Mouse (Mus musculus) G1E (cell line): Measurements from ENCODE around the gene Cars2. TPM values are rescaled to one million over a fixed set of nuclear protein-coding genes. Genes with fewer than 3 reads are reported as not detected.

Source experiments
- ATAC-seq: 2 replicates; pipeline ENCODE4 v1.8.0; 2016; ENCODE audit warnings: mild to moderate bottlenecking; ENCODE audit not compliant: insufficient number of reproducible peaks, poor library complexity, low FRiP score, severe bottlenecking; ENCODE audit errors: extremely low read depth
- DNase-seq: peaks from one replicate; pipeline ENCODE4 v3.0.0; 2012; ENCODE audit warnings: low spot score
- H3K27me3 ChIP-seq: 2 replicates; pipeline ENCODE4 v1.6.1; 2012; ENCODE audit warnings: mild to moderate bottlenecking, low read length, inconsistent platforms; ENCODE audit not compliant: insufficient read depth
- H3K36me3 ChIP-seq: replicated peaks from 2 replicates; pipeline ENCODE3; 2012; ENCODE audit warnings: mild to moderate bottlenecking, inconsistent platforms
- H3K4me1 ChIP-seq: 2 replicates; pipeline ENCODE4 v1.6.1; 2012; ENCODE audit warnings: low read depth, low read length, inconsistent platforms, mixed read lengths; ENCODE audit not compliant: insufficient read depth
- H3K4me3 ChIP-seq: 2 replicates; pipeline ENCODE4 v1.5.1; 2012; ENCODE audit warnings: low read depth, mild to moderate bottlenecking, inconsistent platforms, low read length, moderate library complexity, mixed read lengths
- H3K9me3 ChIP-seq: replicated peaks from 2 replicates; pipeline ENCODE4 v1.6.1; 2012; ENCODE audit warnings: inconsistent platforms
- CTCF ChIP-seq: IDR thresholded peaks from 2 replicates; pipeline ENCODE4 v1.5.1; 2012; ENCODE audit warnings: low read depth, low read length, inconsistent platforms, mixed read lengths
- GATA1 ChIP-seq: IDR thresholded peaks from 2 replicates; pipeline ENCODE4 v1.6.1; 2012; ENCODE audit warnings: borderline replicate concordance, low read length, inconsistent platforms, mixed read lengths
- GATA2 ChIP-seq: IDR thresholded peaks from 2 replicates; pipeline ENCODE4 v1.6.1; 2012; ENCODE audit warnings: low read depth, low read length, inconsistent platforms, borderline replicate concordance
- POLR2AphosphoS5 ChIP-seq: IDR thresholded peaks from 2 replicates; pipeline ENCODE4 v1.6.1; 2012; ENCODE audit warnings: low read depth, low read length, inconsistent platforms; ENCODE audit not compliant: insufficient replicate concordance
- TAL1 ChIP-seq: conservative IDR thresholded peaks from 2 replicates; pipeline ENCODE4 v1.6.1; 2012; ENCODE audit warnings: low read depth, low read length, inconsistent platforms, mixed read lengths
- polyA plus RNA-seq: library from polyadenylated mRNA; stranded (reverse); fragments of >175 nt; gene quantifications from 2 replicates; pipeline ENCODE4 v1.2.3, GENCODE M21; 2012
- total RNA-seq, 2 experiments: library from RNA; stranded (forward) in 1 of 2; stranded (reverse) in 1 of 2; fragments of 200-1000 nt in 1 of 2; fragments of >200 nt in 1 of 2; fragmentation: Nextera tagmentation in 1 of 2; gene quantifications; 2 replicates each; pipeline ENCODE4 v1.2.3; 2014 to 2017

Gene Cars2
- total and polyA plus RNA-seq, 3 experiments = 25.7 to 47.4 (median 34.7) TPM

DNA sequence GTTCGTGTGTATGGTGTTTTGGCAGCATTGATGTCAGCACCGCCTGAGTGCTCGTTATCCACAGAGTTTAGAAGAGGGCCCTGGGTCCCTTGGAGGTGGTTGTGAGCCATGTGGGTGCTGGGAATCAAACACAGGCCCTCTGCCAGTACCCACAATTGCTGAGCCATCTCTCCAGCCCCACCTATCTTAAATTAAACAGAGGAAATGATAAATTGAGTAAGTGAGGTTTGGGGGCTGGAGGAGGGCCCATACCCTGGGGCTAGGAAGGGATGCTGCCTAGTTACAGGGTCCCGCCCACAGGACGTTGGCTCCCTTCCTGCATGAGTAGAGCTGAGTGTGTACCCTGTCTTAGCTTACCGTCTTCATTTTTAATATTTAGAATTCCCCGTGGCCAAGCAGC is 14.1 kb upstream of the Cars2 start:
- H3K36me3 ChIP-seq = peaks cover 62% of the 10 kb centered on the region
- H3K9me3 ChIP-seq = peaks cover 7% of the 10 kb centered on the region
- H3K4me1 ChIP-seq = peaks cover 18% of the 10 kb centered on the region
- no peaks in the 10 kb centered on the region; the same call in 1 of the 2 replicates for H3K27me3 ChIP-seq
- ATAC-seq (no peak), DNase-seq (no peak)
- no peak for TF ChIP-seq POLR2AphosphoS5
- no peak for TF ChIP-seq CTCF
- no peak for TF ChIP-seq GATA2
- no peak for TF ChIP-seq GATA1
- TF ChIP-seq TAL1 = no peak
- H3K4me3 ChIP-seq = no peak overlapping the region

DNA sequence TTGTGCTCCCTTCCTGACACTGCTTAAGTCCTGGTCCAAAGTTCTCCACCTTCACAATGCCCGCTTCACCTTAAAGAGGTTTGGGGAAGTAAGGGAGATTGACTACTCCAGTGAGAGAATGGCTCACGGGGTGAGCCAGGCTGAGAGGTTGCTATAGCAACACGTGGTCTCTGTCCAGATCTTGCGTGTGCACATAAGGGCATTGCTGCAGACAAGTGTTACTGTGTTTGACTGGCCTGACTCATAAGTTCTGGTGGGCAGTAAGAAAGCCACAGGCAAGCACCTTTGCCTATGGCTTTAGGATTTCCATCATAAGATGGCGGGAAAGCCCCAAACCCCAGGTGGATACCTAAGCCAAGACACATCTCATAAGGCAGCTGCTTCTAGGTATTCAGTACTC is 13.7 kb upstream of the Cars2 start:
- TF ChIP-seq GATA1 (no peak), CTCF (no peak), TAL1 (no peak), POLR2AphosphoS5 (no peak), GATA2 (no peak)
- Histone ChIP-seq H3K36me3 (peaks cover 60% of the 10 kb centered on the region), H3K4me3 (no peak overlapping the region), H3K4me1 (peaks cover 23% of the 10 kb centered on the region), H3K27me3 (no peaks in the 10 kb centered on the region; the same call in 1 of the 2 replicates), H3K9me3 (peaks cover 7% of the 10 kb centered on the region)
- ATAC-seq (no peak), DNase-seq (no peak)

DNA sequence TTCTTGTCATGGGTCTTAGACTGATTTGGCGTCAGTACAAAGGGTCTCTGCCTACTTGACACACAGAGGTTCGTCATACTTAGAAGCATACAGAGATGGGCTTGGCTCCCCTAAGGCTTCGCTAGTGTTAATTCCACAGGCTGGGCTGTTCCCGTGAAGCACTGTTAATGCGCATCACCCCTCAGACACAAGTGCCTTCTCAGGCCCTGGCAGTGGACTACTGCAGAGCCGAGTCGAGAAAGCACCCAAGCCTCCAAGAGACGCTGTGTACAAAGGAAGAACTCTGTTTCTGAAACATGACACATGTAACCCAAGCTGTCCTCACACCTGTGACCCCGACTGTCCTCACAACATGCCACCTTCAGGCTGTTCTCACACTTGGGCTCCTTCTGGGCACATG is 9.6 kb upstream of the Cars2 start:
- ATAC-seq = no peak
- no peak for TF ChIP-seq POLR2AphosphoS5
- TF ChIP-seq GATA1 = no peak
- TF ChIP-seq CTCF = no peak
- TF ChIP-seq TAL1 = no peak
- TF ChIP-seq GATA2 = no peak
- peaks cover 9% of the 10 kb centered on the region for H3K9me3 ChIP-seq
- H3K27me3 ChIP-seq = no peaks in the 10 kb centered on the region; the same call in 1 of the 2 replicates
- no peak for DNase-seq
- peaks cover 53% of the 10 kb centered on the region for H3K36me3 ChIP-seq
- H3K4me3 ChIP-seq = no peak overlapping the region
- peaks cover 30% of the 10 kb centered on the region for H3K4me1 ChIP-seq

DNA sequence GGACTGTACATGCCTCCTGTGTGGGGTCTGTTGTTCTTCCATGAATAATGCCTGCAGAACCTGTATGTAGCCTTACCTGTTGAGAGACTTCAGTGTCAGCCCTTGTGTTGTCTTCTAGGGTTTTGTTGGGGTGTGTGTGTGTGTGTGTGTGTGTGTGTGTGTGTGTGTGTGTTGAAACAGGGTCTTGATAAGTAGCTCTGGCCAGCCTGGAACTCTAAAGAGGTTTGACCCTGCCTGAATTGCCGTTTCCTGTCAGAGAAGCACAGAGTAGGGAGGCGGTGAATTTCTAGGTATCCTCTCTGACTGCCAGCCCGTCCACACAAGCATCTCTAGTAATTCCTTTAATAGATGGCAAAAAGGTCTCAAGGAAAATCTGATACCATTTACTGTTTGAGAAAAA is 8.9 kb upstream of the Cars2 start:
- H3K4me1 ChIP-seq = peaks cover 35% of the 10 kb centered on the region
- DNase-seq (no peak), ATAC-seq (no peak)
- H3K4me3 ChIP-seq = no peak overlapping the region; the same call in 1 of the 2 replicates
- H3K36me3 ChIP-seq = peaks cover 46% of the 10 kb centered on the region
- peaks cover 9% of the 10 kb centered on the region for H3K9me3 ChIP-seq
- no peak for TF ChIP-seq GATA2
- no peak for TF ChIP-seq POLR2AphosphoS5
- no peak for TF ChIP-seq CTCF
- TF ChIP-seq TAL1 = no peak
- no peak for TF ChIP-seq GATA1
- H3K27me3 ChIP-seq = no peaks in the 10 kb centered on the region; the same call in 1 of the 2 replicates

DNA sequence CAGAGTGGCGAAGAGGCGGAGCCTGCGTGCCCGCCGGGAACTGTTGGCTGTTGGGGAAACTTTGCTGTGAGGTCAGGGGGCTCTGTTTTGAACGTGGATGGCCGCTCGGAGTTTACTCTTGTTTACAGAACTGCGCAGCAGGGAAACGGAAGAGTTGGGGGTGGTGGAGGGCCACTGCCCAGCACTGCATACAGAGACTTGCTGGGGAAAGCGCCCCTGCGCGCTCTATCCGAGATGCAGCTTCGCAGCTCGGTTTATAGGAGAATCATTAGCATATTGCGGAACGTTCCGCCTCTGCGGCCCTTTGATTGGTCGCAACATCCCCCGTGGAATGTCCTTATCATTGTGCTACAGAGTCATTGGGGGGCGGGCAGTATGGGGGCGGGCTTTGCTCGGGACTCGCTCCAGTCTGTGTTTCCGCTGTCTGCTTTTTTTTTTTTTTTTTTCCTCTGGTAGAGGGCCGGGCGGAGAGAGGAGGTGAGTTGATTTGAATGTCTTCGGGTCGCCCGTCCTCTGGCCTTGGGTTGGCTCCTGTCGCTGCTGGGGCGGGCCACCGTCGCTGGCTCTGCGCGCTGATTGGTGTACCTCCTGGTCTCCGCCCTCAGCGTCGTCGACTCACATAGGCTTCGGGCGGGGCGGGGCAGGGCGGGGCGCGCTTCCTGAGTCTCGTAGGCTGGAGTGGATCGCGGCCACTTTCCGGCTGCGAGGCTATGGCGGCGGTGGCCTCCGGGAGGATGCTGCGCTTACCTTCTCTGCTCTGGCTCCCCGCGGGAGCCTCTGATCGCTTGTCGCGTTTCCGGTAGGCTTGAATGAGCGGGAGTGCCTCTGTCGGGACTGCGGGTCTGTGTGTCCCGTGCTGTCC is 7.4 kb upstream of the Cars2 start:
- peak; percentile 78 for ATAC-seq
- Histone ChIP-seq H3K4me1 (peaks cover 40% of the 10 kb centered on the region), H3K9me3 (peaks cover 9% of the 10 kb centered on the region), H3K36me3 (peaks cover 30% of the 10 kb centered on the region), H3K4me3 (peak overlapping the region; percentile 85), H3K27me3 (no peaks in the 10 kb centered on the region; the same call in 1 of the 2 replicates)
- peak; percentile 94 for DNase-seq
- TF ChIP-seq CTCF (no peak), POLR2AphosphoS5 (peak; percentile 96)

DNA sequence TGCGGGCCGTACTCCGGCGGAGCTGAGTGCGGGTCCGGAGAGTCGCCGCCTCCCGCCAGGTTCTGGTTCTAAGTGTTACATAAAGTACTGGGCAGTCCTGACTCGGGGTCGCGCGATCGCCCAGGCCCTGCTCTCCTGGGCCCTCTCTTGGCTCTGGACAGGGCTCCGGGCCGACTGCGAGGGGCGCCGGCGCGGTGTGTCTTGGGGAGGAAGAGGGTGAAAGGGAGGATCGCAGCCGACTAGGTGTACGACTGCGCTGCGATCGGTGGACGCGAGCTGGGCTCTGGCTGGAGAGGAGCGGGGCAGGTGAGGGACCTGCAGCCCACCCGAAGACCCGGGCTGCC is 6.8 kb upstream of the Cars2 start:
- no peak for DNase-seq
- ATAC-seq = no peak

More for the DNA sequence above, 6.8 kb upstream of the Cars2 start:
- TF ChIP-seq POLR2AphosphoS5 (no peak), CTCF (no peak), TAL1 (no peak), GATA2 (no peak), GATA1 (no peak)
- Histone ChIP-seq H3K9me3 (peaks cover 9% of the 10 kb centered on the region), H3K27me3 (no peaks in the 10 kb centered on the region; the same call in 1 of the 2 replicates), H3K4me3 (peak overlapping the region; percentile 85), H3K4me1 (peaks cover 40% of the 10 kb centered on the region), H3K36me3 (peaks cover 30% of the 10 kb centered on the region)
